Mouse (Mus musculus): Measurements from ENCODE around the gene Thra.

DNA sequence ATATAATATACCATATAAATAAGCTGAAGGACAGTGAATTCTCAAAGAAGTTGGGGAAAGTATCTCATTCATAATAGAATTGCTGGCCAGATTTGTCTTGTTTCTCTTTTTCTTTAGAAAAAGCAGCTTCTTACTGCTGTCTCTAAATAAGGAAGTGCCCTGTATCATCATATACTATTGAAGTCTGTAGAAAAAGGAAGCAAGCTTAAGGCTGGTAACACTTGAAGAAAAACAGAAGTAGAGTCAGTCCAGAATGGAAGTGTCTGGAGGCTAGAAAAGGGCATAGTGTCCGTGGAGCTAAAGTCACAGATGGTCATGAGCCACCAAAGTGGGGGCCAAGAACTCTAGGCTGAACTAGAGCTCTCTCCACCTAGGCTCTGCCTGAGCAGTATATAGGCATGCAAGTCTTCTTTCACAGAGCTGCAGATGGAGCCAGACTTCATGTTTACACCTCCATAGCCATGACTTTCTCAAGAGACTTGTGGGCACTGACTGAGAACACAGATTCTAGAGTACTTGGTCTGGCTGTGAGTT, 76.3 kb downstream of the Thra start:
- no peak for TF ChIP-seq EP300 (IDR thresholded peaks at IDR 0.05; ENCODE audit: low read depth)
- TF ChIP-seq CTCF (IDR thresholded peaks at IDR 0.05; ENCODE audit: low read depth) = no peak
